Mouse (Mus musculus): ENCODE data around the gene Ube2j2.

Ube2j2 gene

DNA sequence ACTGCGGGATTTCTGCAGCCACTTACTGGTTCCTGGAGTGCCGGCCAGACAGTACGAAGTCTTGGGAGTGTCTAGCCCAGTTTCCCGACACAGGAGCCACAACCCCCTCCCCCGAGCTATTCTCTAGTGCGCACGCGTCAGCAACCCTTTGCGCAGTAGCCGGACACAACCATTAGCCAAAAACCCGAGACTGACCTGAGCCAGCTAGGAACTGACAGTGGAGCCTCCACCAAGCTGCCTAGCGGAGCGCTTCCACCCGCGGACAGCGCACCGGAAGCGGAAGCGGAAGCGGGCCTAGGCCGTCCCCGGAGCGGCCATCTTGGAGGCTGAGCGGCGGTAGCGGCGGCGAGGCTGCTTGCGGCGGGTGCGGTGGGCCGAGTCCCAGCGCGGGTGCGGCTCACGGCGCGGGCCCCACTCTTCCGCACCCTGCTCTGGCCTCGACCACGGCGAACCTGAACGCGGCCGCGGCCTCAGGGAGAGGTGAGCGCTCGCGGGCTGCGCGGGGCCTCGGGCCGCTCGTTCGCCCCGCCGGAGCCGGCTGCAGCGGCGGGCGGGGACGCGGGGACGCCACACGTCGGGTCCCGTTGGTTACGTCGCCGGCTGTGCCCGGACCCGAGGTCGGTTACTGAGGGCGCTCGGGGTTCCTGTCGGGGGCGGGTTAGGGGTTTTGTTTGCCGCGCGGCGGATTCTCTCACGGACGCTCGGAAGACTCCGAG is at the start of gene Ube2j2:
Gene Ube2j2, plus strand, starts transcription at position 298 of the 716 bp plus-strand sequence.
- peak; percentile 97 for DNase-seq (ENCODE audit: low read depth, low spot score)

DNA sequence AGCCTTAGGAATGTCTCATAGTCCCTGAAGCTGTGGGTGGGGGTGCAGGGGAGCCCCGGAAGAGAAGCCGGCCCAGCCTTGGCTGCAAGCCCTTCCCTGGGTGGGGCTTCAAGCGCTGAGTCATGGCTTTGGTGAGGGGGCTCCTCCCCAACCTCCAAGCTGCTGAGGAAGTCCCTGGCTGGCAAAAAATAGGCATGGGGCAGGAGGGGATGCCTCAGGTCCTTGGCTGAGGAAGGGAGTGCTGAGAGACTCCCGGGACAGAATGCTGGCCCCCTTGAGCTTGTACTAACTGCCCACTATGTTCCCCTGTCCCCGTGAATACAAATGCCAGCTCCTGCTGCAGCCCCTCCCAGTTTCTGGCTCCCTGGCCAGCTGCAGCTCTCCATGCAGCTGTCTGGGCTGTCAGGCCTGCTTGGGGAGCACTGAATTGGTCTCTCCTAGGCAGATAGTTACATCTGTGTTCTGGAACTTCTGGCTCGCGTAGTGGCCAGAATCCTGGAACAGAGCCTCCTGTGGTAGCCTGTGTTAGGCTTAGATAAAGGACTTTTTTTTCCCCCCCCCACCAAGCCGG is 49.2 kb upstream of the Ube2j2 start:
- peak; percentile 74 for DNase-seq (ENCODE audit: low read depth, low spot score)

DNA sequence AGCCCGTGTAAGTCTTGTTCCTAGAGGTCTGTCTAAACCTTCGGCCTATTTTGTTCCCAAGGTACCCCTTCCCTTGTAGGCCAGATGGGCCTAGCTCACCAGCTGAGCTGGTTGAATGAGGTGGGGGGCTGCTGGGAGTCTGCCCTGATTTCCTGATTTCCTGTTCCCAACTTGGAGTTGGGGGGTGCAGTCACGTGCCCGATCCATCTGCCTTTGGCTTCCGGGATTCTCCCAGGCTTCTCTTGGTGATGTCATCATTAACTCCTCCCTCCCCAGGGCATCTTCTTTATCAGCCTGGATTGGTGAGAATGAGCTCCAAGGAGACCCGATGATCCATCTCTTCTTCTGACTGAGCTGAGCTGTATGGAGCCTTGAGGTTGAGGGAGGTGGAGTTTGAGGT is 48.4 kb upstream of the Ube2j2 start:
- DNase-seq (ENCODE audit: low read depth, low spot score): peak; percentile 57

DNA sequence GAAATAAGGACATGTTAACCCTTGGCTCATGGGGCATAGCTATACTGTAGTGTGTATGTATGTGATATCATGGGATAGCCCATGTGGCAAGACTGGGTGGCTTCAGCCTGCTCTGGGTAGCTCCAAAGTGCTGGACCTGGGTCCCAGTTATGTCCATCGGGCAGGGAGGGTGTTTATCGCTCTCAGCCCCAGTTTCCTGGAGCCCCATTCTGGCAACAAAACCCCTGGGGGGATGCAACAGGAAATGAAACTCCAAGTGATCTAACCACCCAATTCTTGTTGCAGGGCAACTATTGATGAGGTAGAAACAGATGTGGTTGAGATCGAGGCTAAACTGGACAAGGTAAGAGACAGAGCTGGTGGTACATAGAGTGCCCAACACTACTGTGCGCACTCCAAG is 47.8 kb upstream of the Ube2j2 start:
- no peak for DNase-seq (ENCODE audit: low read depth, low spot score)

DNA sequence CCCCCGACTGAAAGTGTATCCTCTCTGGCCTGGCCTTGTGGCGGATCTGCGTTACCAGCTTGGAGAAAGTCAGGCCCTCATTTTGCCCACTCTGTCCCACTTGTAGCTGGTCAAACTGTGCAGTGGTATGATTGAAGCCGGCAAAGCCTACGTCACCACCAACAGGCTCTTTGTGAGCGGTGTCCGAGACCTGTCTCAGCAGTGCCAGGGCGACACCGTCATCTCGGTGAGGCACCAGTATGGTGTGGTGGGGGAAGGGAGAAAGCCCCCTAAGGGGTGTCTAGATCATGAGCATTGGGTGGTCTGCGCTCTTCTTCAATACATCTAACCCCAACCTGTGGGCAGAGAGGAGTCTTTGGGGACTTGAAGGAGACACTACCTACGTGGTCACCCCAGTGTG is 47.2 kb upstream of the Ube2j2 start:
- no peak for DNase-seq (ENCODE audit: low read depth, low spot score)

DNA sequence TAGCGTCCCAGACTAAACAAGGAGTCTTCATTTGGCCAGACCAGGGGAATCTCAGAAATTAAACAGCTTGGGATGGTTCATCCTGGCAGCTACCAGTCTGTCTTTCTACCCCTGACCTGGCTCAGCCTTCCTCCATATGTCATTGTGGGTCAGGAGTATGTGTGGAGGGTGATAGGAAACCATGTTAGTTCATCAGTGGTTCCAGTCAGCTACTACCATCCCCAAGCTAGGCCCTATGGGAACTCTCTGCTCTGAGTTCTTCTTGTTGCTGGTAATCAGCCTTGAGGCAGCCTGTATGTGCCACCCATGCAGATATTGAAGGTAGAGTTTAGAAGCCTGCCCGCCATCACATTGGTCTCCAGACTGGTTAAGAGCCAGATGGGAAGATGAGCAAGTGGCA is 45.3 kb upstream of the Ube2j2 start:
- DNase-seq (ENCODE audit: low read depth, low spot score): no peak

DNA sequence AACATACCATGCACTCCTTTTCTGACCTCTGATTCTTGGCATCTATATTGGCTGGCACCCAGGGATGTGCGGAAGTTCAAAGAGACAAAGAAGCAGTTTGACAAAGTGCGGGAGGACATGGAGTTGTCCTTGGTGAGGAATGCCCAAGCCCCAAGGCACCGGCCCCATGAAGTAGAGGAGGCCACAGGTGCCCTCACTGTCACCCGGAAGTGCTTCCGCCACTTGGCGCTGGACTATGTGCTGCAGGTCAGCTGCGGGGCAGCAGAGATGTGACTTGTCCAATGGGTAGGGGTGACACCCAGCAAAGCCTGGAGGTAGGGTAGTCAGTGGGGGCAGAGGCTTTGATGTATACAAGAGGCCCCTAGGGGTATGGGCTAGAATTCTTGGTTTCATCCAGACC is 44.3 kb upstream of the Ube2j2 start:
- DNase-seq (ENCODE audit: low read depth, low spot score): no peak

DNA sequence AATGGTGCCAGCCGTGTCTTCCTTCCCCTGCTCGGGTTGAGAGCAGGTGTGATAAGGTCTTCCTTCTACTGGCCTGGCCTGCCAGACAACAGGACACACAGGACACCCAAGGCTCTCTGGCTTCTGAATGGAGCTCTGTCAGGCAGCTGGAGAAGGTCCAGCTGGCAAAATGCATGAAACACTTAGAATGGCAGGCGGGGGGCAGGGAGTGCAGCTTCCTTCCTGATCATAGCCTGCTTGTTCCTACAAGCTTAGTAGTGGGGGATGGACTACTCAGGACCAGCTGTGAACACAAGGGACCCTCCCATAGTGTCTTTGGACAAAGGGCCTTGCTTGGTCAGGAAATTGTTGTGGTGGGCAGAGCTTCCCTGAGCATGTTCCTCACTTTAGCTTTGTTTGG is 42.4 kb upstream of the Ube2j2 start:
- no peak for DNase-seq (ENCODE audit: low read depth, low spot score)

DNA sequence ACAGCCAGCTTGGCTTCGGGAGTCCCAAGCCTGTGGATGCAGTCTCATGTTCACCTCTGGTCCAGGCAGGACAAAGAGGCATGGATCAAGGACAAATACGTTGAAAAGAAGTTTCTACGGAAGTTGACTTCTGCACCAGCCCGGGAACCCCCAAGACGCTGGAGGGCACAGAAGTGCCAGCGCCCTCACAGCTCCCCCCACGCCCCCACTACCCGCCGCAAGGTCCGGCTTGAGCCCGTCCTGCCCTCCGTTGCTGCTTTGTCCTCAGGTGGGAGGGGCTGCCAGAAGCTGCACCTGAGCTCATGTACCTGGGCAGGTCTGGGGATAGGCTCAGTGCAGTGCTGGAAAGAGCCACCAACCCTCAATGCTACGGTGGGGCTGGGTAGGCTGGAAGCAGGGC is 40.4 kb upstream of the Ube2j2 start:
- no peak for DNase-seq (ENCODE audit: low read depth, low spot score)

DNA sequence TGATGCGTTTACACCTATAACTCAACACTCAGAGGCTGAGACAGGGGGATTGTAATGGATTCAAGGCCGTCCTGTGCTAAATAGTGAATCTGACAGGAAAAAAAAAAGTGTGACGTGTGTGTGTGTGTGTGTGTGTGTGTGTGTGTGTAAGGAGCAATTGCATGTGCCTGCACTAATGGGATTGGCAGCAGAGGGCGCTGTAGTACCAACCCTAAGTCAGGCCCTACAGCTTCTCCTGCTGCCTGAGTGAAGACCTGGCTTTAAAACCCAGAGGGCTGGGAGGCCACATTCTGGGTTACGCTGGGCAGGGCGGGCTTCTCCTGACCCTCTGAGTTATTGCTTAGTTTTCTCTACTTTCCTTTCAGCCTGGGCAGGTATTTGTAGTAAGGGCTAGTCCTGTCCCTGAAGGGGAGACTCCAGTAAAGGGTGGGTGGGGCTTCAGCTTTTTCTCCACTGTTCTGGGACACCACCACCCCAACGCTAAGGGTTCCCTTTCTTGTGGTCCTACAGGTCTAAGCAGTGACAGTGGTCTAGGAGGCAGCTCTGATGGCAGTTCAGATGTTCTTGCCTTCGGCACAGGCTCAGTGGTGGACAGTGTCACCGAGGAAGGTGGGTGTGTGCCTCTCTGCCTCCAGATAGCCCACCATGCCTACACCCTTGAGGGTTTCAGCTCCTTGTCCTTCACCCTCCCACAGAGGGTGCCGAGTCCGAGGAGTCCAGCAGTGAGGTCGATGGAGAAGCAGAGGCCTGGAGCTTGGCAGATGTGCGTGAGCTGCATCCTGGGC is 39.1 kb upstream of the Ube2j2 start:
- no peak for DNase-seq (ENCODE audit: low read depth, low spot score)

DNA sequence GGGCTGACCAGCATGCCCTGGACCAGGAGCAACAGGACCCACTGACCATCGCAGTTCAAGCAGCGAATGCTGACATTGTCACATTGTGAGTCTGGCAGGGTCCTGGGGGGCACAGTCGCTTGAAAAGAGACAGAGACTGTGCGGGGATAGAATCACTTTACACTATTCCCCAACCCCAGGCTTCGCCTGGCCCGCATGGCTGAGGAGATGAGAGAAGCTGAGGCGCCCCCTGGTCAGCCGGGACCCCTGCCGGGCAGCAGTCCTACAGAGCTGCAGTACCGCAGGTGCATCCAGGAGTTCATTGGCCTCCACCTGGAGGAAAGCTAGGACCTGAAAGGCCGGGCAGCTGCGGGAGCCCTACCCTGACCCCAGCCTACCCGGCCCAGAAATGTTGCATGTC is 38.0 kb upstream of the Ube2j2 start:
- no peak for DNase-seq (ENCODE audit: low read depth, low spot score)

DNA sequence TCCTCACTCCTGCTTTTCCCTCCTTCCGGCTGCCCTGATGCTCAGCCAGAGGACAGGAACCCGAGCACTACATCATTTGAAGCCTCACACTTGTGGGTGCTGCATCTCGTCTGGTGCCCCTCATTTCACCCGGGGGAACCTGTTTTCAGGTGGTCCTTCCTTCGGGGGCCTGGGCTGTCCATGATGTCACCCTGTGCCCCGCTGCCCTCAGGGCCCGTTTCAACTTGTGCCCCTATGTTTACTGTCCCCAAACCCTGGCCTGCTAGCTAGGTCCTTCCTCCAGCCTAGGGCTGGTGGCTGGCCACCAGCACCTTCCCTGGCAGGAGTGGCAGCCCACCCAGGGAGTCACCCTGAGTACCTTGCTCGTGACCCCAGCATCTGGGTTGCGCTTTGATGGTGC is 37.5 kb upstream of the Ube2j2 start:
- DNase-seq (ENCODE audit: low read depth, low spot score): no peak

DNA sequence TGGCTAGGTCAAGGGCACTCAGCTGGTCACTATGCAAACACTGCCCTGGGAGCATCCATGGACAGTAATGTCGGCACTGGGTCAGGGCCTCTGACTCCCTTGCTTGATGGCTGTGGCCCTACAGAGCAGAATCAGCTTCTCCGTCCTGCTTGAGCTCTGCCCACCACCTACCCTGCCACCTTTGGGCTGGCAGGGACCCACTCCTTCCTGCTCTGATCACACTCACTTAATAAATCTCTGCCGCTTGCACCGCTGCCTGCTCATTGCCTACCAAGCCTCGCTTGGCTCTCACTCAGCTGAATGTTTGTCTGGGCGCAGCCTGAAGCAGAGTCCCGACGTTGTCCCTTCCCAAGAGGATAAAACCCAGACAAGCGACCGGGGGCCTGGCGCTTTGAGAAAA is 36.6 kb upstream of the Ube2j2 start:
- no peak for DNase-seq (ENCODE audit: low read depth, low spot score)

DNA sequence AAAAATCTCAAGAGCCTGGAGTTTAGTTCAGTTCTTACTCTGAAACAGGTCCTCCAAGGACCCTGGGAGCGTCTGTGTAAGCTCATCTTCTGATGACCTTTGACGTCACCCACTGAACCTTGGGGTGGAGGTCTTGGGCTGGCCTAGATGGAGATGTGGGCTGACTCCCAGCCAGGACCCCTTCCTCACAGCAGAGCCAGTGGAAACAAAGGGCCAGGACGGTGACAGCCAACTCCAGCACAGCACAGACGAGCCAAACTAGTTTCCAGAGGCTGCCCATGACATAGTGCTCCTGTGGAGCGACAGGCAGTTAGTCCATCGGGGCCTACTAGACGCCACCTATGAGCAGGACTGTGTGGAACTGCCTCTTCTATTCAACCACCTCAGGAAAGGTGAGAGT is 35.4 kb upstream of the Ube2j2 start:
- DNase-seq (ENCODE audit: low read depth, low spot score): no peak

DNA sequence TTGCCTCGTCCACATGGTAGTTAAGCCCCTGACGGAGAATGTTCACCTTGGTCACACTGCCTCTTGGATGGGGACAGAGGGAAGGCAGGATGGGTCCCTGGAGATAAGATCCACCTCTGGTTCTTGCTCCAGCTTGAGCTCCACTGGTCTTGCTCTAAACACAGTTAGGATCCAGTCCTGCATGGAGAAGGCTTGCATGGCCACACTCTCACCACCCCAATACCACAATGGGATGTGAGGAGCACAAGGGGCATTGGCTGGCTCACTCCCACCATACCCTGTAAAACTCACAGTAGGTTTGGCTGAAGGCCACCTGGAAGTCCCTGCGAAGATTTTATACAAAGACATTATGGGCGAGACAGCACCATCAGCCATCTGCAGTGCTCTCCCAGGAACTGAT is 34.9 kb upstream of the Ube2j2 start:
- no peak for DNase-seq (ENCODE audit: low read depth, low spot score)

DNA sequence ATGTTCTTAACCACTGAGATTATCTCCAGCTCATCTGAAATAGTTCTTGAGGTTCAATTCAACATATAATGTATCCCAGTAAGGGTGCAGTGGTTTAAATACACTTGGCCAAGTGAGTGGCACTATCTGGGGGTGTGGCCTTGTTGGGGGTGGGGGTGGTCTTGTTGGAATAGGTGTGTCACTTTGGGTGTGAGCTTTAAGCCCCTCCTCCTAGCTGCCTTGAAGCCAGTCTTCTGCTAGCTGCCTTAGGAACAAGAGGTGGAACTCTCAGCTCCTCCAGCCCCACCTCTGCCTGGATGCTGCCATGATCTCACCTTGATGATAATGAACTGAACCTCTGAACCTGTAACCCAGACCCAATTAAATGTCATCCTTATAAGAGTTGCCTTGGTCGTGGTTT is 11.6 kb upstream of the Ube2j2 start:
- no peak for DNase-seq (ENCODE audit: low read depth, low spot score)

DNA sequence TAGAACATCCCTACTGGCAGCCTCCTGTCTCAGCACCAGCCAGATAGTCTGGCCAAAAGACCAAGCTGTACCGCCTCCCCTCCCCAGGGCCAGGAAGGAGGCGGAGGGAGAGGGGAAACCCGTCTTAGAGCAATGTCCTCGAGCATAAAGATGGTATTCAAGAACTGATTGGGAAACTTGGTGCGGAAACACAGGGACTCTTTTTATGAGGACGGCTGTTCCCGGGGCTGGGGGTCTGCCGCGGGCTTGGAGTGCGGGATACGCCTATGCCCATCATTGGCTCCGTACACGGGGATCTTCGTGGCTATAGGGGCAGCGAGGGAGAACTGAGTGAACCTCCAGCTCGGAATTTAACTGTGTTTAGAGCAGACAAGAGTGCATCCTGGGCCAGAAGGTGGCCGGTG is 580 bp upstream of the Ube2j2 start:
- DNase-seq (ENCODE audit: low read depth, low spot score): peak; percentile 58

DNA sequence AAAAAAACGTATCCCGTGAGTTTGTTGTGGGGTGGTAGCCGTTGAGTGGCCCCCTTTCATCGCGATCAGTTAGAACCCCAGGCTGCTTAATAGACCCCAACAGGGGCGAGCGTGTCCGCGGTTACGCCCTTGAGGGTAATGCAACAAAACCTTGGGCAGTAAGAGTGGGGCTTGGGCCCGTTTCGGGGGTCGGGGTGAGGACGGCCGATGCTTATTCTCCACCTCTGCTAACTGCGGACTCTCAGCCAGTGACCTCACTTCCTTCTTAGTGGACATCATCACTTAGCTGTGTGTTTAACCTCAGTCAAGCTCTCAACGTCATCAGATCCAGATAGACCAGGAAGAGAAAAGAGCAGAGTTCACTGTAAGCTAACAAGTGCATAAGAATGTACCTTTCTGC is 640 bp downstream of the Ube2j2 start:
- DNase-seq (ENCODE audit: low read depth, low spot score): no peak

DNA sequence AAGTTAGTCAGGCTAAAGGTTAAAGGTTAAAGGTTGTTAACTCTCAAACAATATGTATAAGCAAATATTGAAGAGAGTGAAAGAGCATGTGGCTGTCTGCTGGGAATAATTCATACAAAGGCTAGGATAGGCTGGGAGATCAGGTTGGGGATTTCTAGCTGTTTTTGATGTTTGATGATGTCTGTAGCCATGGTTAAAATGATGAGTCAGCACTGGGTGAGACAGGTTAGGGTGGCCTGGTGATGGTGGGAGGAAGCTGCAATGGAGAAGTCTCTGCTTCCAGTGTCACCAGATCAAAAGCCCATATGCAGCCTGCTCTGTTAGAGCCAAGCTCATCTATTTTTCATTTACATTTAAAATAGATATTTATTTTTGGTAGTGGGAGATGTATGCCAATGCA is 3.5 kb downstream of the Ube2j2 start:
- no peak for DNase-seq (ENCODE audit: low read depth, low spot score)

DNA sequence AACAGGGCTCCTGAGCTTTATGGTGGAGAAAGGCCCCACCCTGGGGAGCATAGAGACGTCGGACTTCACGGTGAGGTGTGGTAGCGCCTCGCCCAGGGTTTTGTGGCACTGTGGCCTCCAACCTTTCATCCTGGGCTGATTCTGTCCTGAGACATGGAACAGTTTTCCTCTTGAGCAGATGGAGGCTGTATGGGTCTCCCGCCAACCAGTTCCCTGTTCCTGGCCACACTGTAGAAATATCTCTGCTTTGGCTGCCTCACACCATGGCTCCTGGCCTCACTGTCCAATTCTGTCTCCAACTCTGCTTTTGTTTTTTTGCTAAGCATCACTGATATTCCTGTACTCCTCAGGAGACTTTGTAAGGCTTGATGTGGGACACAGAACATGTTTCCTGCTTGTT is 11.9 kb downstream of the Ube2j2 start:
- DNase-seq (ENCODE audit: low read depth, low spot score): no peak

DNA sequence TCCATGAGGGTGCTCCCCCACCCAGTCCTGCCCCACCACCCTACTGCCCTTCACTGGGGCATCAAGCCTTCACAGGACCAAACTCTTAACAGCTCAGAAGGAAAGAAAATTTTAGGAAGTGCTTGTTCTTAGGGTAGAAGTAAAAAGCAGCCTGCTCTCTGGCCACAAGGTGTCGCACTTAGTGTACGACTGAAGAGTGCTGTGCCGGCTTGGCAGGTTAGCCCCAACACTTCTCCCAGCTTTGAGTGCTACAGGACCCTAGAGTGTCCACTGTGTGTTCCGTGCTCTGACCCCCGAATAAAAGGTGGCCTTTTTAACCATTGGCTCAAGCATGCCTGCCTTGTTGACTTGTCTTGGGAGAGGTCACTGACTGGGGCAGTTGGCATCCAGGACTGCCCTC is 15.6 kb downstream of the Ube2j2 start:
- peak; percentile 66 for DNase-seq (ENCODE audit: low read depth, low spot score)

DNA sequence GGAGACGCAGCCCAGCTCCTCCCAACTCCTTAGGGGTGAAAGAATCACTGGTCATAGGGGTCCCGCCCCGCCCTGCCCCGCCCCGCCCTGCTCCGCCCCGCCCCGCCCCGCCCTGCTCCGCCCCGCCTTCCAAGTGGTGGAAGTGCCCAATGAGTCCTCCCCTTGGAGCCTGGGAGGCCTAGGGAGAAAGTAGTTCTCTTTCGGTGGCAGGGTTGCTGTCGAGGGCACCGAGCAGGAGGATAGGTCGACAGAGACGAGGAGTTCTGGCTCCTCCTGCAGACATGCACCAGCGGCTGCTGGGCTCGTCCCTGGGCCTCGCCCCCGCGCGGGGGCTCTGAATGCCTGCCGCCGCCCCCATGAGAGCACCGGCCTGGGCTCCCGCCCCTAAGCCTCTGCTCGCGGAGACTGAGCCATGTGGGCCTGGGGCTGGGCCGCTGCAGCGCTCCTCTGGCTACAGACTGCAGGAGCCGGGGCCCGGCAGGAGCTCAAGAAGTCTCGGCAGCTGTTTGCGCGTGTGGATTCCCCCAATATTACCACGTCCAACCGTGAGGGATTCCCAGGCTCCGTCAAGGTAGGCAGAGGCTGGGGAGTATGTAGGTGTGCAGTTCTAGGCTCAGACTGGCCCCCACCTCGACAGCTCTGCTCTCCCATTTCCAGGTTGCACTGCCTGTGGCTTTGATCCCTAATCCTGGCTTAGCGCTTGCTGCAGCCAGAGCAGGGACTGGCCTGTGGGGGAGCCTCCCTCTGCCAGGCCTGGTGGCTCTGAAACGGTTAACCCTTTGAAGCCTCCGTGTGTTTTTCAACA is 18.7 kb downstream of the Ube2j2 start, which contains the start of gene C1qtnf12:
Gene C1qtnf12, plus strand, starts transcription at position 152 of the 805 bp plus-strand sequence.
- DNase-seq (ENCODE audit: low read depth, low spot score): peak; percentile 35
